Mouse (Mus musculus): Measurements from ENCODE around the gene Ace3. TPM values are rescaled to one million over a fixed set of nuclear protein-coding genes. Genes with fewer than 3 reads are reported as not detected.
"Not testable (repeated sequence)": the region's sequence is repeated elsewhere in the genome, so short reads cannot be mapped to it uniquely, and the experiment has no call there.

The Ace3 gene
- polyA plus RNA-seq, 1 experiment from 2014 or later: not detected

DNA sequence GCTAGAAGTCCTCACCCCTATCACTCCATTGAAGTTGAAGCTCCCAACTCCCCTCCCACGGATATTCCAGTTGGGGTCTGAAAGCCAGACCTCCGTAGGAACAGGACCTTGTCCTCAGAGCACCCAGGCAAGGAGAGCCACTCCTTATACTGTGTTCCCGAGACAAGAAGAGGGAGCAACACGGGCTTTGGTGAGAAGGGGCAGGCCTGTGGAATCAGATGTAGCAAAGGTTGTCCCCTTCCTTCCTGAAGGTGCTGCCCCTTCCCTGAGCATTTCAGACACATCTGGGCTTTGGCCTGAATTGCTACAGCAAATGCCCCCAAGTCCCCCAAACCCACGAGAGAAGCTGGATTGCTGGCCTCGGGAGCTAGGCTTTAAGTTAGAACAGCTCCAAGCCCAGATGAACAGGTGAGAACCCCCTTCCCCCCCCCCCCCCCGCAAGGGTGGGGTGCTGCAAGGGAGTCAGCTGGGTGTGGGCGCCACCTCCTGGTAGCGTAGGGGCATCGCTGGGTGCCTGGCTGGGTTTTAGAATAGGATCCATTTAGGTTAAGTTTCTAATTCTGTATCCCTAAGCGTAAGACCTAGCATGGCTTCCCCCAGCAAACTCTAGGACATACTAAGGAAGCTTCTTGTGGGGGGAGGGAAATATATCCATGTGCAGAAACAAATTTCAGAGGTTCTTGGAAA, 32.1 kb downstream of the Ace3 start:
- H3K36me3 ChIP-seq (ENCODE audit: poor library complexity, severe bottlenecking): 0 out of 2 replicates have a peak, but pooled peaks cover 4% of the 10 kb centered on the region
- H3K9me3 ChIP-seq (replicated peaks): no peaks in the 10 kb centered on the region
- WGBS: 42% methylated on average over 11 of the region's 11 CpGs
- H3K27me3 ChIP-seq: peaks cover 3% of the 10 kb centered on the region; the same call in 1 of the 2 replicates
- no peak overlapping the region for H3K4me2 ChIP-seq
- no peak overlapping the region for H3K4me3 ChIP-seq
- H3K27ac ChIP-seq: no peak overlapping the region
- H3K9ac ChIP-seq: no peak overlapping the region
- no peaks in the 10 kb centered on the region for H3K4me1 ChIP-seq
- ATAC-seq: no peak

DNA sequence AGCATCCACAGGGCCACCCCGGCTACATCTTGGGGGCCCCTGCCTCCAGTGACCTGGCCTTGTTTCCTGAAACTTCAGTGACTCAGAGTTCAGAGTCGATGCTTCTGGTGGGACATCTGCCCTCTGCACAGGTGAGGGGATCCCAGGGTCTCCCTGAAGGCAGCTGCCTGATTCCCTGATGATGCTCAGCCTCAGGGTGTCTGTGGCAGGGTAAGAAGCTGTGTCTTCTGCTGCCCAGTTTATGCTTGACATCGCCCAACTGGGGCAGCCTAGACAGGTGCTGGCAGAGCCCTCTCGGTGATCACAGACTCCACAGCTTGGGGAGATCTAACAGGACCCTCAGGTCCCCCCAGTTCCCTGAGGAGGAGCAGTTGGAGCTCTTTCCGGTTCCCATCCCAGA, 33.1 kb downstream of the Ace3 start:
- Histone ChIP-seq H3K9me3 (replicated peaks) (no peaks in the 10 kb centered on the region), H3K36me3 (ENCODE audit: poor library complexity, severe bottlenecking) (0 out of 2 replicates have a peak, but pooled peaks cover 4% of the 10 kb centered on the region), H3K4me2 (no peak overlapping the region), H3K27ac (no peak overlapping the region), H3K4me3 (no peak overlapping the region), H3K9ac (no peak overlapping the region), H3K4me1 (no peaks in the 10 kb centered on the region), H3K27me3 (no peaks in the 10 kb centered on the region; the same call in 1 of the 2 replicates)
- 94% methylated on average over 5 of the region's 5 CpGs for WGBS
- no peak for ATAC-seq

DNA sequence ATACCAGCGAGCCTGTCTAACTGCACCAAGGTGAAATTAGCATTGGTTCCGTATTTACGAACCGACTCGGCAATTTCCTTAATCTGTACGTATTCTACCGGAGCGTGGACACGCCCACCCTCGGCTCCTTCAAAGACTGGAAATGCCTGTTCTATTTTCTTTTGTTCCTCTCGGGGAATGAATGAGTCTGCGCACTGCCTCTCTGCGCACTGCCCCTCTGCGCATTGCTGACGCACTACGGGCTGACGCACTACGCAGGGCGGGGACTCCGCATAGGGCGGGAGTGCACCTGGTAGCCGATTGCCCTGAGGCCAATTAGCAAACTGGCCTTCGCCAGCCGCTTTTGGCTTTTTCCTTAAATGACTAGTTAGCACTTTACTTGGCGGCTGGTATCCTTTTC, 37.6 kb downstream of the Ace3 start:
- ATAC-seq: not testable (repeated sequence)
- H3K4me2 ChIP-seq: peak overlapping the region; percentile 39; the same call in 1 of the 2 replicates

DNA sequence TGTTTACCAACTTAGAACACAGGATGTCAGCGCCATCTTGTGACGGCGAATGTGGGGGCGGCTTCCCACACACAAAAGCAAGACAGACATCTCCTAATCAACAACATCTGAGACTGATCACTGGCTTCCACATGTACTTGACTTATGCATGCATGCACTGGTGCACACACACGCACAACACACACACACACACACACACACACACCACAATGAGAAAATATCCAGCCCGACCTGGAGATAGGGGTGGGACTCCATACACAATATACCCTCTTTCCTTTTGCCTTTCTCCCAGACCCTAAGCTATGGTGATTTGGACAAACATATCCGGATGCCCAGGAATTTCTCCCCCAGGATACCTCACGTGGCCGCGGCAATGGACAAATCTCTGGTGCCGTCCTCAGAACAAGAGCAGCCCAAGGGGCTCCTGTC, 39.0 kb downstream of the Ace3 start:
- H3K4me3 ChIP-seq: peak overlapping the region; percentile 21; the same call in 1 of the 2 replicates
- H3K9ac ChIP-seq: peak overlapping the region; percentile 45; the same call in 1 of the 2 replicates
- peaks cover 14% of the 10 kb centered on the region for H3K4me1 ChIP-seq
- ATAC-seq: no peak
- peak overlapping the region; percentile 51 for H3K27ac ChIP-seq
- whole genome bisulfite sequencing: 45% methylated on average over 11 of the region's 11 CpGs
- H3K27me3 ChIP-seq: no peaks in the 10 kb centered on the region
- peak overlapping the region; percentile 47 for H3K4me2 ChIP-seq
- H3K36me3 ChIP-seq (ENCODE audit: poor library complexity, severe bottlenecking): no peaks in the 10 kb centered on the region
- H3K9me3 ChIP-seq (replicated peaks): no peaks in the 10 kb centered on the region

More for the DNA sequence above, 37.6 kb downstream of the Ace3 start:
- Histone ChIP-seq H3K4me3 (peak overlapping the region; percentile 35), H3K9ac (peak overlapping the region; percentile 50; the same call in 1 of the 2 replicates), H3K27ac (peak overlapping the region; percentile 51; the same call in 1 of the 2 replicates)
- H3K9me3 ChIP-seq (replicated peaks); H3K4me1 ChIP-seq; H3K27me3 ChIP-seq; H3K36me3 ChIP-seq (ENCODE audit: poor library complexity, severe bottlenecking): not testable (repeated sequence)
- WGBS: 19% methylated on average over 12 of the region's 25 CpGs

DNA sequence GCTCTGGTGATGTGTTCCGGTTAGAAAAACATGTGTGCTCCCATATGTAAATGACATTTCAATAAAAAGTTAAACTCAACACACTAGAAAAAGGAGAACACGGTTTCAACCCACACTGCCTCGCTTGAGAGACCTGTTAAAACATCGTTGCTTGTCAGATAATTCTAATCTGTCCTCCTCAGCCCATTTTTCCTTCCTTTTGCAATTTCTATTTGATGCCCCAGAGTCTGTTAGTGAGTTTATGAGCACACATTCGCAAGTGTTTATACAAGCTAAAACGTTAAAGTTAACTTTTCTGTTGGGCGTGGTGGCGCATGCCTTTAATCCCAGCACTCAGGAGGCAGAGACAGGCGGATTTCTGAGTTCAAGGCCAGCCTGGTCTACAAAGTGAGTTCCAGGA, 40.5 kb downstream of the Ace3 start:
- WGBS: 91% methylated on average over 9 of the region's 9 CpGs
- no peaks in the 10 kb centered on the region for H3K27me3 ChIP-seq
- no peak overlapping the region for H3K4me2 ChIP-seq
- H3K9me3 ChIP-seq (replicated peaks): no peaks in the 10 kb centered on the region
- H3K4me3 ChIP-seq: no peak overlapping the region
- no peaks in the 10 kb centered on the region for H3K36me3 ChIP-seq (ENCODE audit: poor library complexity, severe bottlenecking)
- peaks cover 27% of the 10 kb centered on the region for H3K4me1 ChIP-seq
- H3K9ac ChIP-seq: no peak overlapping the region
- no peak overlapping the region for H3K27ac ChIP-seq
- ATAC-seq: no peak

DNA sequence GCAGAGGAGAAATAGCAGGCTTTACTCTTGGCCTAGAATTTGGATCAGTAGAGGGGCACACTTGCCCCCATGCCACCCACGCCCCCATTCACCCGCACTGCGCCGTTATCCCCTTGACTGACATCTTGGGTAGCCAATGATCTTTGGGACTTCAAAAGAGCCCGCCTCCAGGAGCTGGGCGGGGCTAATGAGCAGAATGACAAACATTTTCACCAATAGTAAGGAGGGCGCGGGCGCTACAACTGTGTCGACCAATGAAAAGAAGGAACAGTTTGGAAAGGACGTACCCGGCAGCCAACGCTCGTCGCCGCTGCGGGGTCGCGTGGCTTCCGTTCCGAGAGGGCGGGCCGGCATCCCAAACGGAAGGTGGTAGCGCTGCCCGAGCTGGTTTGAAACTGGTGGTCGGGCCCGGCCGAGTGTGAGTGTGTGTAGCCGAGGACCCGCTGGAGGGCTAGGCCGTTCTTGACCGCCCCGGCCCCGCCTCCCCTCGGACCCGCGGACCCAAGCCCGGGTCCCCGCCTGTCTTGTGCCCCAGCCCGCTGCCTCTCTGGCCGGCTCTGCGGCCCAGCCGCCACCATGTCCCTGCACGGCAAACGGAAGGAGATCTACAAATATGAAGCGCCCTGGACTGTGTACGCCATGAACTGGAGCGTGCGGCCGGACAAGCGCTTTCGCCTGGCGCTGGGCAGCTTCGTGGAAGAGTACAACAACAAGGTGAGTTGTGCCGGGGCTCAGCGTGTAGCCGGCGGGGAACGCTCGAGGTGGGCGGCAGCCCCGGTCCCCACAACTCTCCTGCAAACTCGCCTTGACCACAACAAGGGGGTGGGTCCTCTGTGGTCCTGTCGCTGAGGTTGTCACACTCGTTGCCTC, 42.3 kb downstream of the Ace3 start, which contains the start of gene Dcaf7:
Dcaf7 (plus strand) TSS at position 325 of the 870 bp plus-strand sequence.
- no peaks in the 10 kb centered on the region for H3K9me3 ChIP-seq (replicated peaks)
- WGBS: under 1% methylated on average over 65 of the region's 66 CpGs
- peak within 1 kb of the TSS; percentile 92 for H3K4me3 ChIP-seq
- H3K27me3 ChIP-seq: no peaks in the 10 kb centered on the region
- peak within 1 kb of the TSS; percentile 86 for H3K27ac ChIP-seq
- peaks cover 27% of the 10 kb centered on the region for H3K4me1 ChIP-seq
- peak within 1 kb of the TSS; percentile 90 for H3K9ac ChIP-seq
- peak; percentile 98 for ATAC-seq
- H3K36me3 ChIP-seq (ENCODE audit: poor library complexity, severe bottlenecking): no peaks in the 10 kb centered on the region
- H3K4me2 ChIP-seq: peak within 1 kb of the TSS; percentile 81

DNA sequence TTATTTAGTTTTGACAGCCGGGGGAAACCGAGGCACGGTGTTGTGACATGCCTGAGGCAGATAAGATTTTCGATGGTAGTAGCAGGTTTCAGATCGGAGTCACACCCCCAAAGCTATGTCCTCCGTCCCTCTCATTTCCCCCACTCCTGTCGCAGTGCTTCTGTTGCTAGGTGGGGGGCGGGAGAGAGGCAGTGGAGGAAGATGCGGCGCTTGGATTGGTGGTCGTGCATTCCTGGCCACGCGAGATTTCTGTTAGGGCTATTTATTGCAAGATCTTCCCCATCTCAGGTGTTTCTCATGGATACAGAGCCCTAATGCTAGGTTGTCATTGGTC, 42.9 kb downstream of the Ace3 start:
- peak; percentile 7 for ATAC-seq
- peak overlapping the region; percentile 86 for H3K27ac ChIP-seq
- peaks cover 27% of the 10 kb centered on the region for H3K4me1 ChIP-seq
- peak overlapping the region; percentile 92 for H3K4me3 ChIP-seq
- no peaks in the 10 kb centered on the region for H3K36me3 ChIP-seq (ENCODE audit: poor library complexity, severe bottlenecking)
- H3K9me3 ChIP-seq (replicated peaks): no peaks in the 10 kb centered on the region
- H3K9ac ChIP-seq: peak overlapping the region; percentile 90
- H3K27me3 ChIP-seq: no peaks in the 10 kb centered on the region
- H3K4me2 ChIP-seq: peak overlapping the region; percentile 81
- WGBS: 0% methylated on average over 13 of the region's 13 CpGs

DNA sequence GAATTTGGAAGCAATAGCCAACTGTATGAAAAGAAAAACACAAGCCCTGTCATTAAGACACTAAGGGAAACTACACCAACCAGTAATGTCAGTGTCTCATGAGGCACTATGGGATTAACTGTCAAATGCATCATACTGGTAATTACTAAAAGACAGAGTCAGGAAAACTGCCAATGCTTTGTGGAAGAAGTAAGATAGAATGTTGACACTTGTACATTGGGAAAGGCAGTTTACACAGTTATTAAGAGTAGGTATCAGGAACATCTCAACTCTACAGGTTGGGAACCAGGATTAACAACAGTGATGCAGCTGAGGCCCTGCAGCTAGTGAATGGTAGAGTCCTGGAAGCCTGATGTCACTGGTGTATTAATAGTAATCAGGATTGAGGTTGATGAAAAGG, 49.9 kb downstream of the Ace3 start:
- Histone ChIP-seq H3K27me3 (no peaks in the 10 kb centered on the region), H3K9ac (no peak overlapping the region), H3K9me3 (replicated peaks) (no peaks in the 10 kb centered on the region), H3K36me3 (ENCODE audit: poor library complexity, severe bottlenecking) (peaks cover 27% of the 10 kb centered on the region), H3K27ac (no peak overlapping the region), H3K4me3 (no peak overlapping the region), H3K4me1 (peaks cover 5% of the 10 kb centered on the region), H3K4me2 (no peak overlapping the region)
- no peak for ATAC-seq

DNA sequence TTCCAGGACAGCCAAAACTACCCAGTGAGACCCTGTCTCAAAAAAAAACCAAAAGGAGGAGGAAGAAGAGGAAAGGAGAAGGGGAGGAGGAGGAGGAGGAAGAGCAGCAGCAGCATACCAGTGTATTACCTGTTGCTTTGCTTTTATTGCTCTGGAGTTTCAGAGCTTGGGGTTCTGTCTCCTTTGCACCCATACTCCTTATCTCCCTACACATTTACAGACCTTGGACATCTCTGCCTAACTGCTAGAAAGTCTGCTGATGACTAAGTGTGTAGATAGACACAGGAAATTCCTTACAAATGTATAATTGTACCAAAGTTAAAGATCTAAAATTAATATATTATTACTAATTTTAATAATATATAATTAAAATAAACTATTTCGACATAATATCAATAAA, 50.8 kb downstream of the Ace3 start:
- H3K27ac ChIP-seq: no peak overlapping the region
- H3K9me3 ChIP-seq (replicated peaks): no peaks in the 10 kb centered on the region
- H3K9ac ChIP-seq: no peak overlapping the region
- H3K4me1 ChIP-seq: no peaks in the 10 kb centered on the region
- no peak for ATAC-seq
- H3K27me3 ChIP-seq: no peaks in the 10 kb centered on the region
- peaks cover 37% of the 10 kb centered on the region for H3K36me3 ChIP-seq (ENCODE audit: poor library complexity, severe bottlenecking)
- H3K4me3 ChIP-seq: no peak overlapping the region
- no peak overlapping the region for H3K4me2 ChIP-seq
- 94% methylated on average over 1 of the region's 1 CpGs for WGBS

DNA sequence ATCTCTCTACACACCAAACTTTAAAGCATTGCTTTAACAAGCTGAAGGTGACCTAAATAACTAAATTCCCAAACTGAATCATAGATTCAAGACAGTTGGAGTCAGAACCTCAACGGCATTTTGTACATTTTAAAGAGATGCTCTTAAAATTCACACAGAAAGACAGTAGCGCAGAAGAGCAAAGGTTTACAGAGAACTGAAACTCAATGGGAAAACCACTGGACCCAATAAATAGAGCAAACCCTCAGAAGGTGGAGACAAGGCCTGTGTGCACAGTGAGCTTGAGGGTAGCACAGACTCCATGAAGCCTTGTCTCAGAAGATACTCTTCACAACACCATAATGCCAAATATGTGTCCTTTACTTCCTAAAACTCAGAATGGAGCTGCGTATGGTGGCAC, 51.3 kb downstream of the Ace3 start:
- no peak for ATAC-seq
- 93% methylated on average over 3 of the region's 3 CpGs for WGBS
- Histone ChIP-seq H3K27ac (no peak overlapping the region), H3K9ac (no peak overlapping the region), H3K9me3 (replicated peaks) (no peaks in the 10 kb centered on the region), H3K27me3 (no peaks in the 10 kb centered on the region), H3K4me2 (no peak overlapping the region), H3K4me3 (no peak overlapping the region), H3K4me1 (no peaks in the 10 kb centered on the region), H3K36me3 (ENCODE audit: poor library complexity, severe bottlenecking) (peaks cover 42% of the 10 kb centered on the region)

DNA sequence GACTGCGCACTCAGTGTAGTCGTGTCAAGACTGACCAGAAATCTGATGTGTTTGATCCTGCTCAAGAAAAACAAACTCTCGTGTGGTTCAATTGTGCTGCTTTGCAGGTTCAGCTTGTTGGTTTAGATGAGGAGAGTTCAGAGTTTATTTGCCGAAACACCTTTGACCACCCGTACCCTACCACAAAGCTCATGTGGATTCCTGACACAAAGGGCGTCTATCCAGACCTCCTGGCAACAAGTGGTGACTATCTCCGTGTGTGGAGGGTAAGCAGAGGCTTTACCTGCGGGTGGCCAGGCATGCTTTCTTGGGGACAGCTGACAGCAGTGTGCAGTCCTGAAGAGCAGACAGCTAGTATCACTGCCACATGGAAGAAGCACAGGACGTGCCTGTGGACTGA, 52.1 kb downstream of the Ace3 start:
- no peaks in the 10 kb centered on the region for H3K27me3 ChIP-seq
- 86% methylated on average over 9 of the region's 9 CpGs for WGBS
- H3K27ac ChIP-seq: no peak overlapping the region
- H3K4me3 ChIP-seq: no peak overlapping the region
- H3K9me3 ChIP-seq (replicated peaks): no peaks in the 10 kb centered on the region
- H3K36me3 ChIP-seq (ENCODE audit: poor library complexity, severe bottlenecking): peaks cover 50% of the 10 kb centered on the region
- H3K9ac ChIP-seq: no peak overlapping the region
- H3K4me1 ChIP-seq: no peaks in the 10 kb centered on the region
- no peak for ATAC-seq
- H3K4me2 ChIP-seq: no peak overlapping the region

DNA sequence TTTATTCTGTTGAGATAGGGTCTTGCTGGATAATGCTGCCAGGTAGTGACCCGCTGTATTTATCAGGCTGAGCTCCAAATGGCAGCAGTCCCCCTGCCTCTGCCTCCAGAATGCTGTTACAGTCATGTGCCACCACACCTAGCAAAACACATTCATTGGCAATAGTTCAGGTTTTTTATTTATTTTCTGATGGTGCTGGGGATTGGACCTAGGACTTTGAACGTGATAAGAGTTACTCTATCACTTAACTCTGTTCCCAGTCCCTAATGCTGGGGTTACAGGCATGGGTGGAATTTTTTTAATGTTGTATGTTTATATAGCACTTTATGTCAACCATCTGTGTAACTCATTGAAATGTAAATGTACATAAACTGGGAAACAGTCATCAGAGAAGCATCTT, 59.4 kb downstream of the Ace3 start:
- Histone ChIP-seq H3K36me3 (ENCODE audit: poor library complexity, severe bottlenecking) (peaks cover 99% of the 10 kb centered on the region), H3K9ac (no peak overlapping the region), H3K9me3 (replicated peaks) (no peaks in the 10 kb centered on the region), H3K27ac (no peak overlapping the region), H3K4me2 (no peak overlapping the region), H3K27me3 (no peaks in the 10 kb centered on the region), H3K4me3 (no peak overlapping the region), H3K4me1 (no peaks in the 10 kb centered on the region)
- 93% methylated on average over 2 of the region's 2 CpGs for WGBS
- no peak for ATAC-seq
